Mouse (Mus musculus) ES-E14 (cell line): ENCODE results near the gene B020031M17Rik. TPM values are rescaled to one million over a fixed set of nuclear protein-coding genes. Genes with fewer than 3 reads are reported as not detected.
"Not testable (repeated sequence)": the region's sequence is repeated elsewhere in the genome, so short reads cannot be mapped to it uniquely, and the experiment has no call there.

Experiments
- DNase-seq: peaks from one replicate; pipeline ENCODE4 v3.0.0-alpha.2; 2013; ENCODE audit warnings: low read depth, low spot score
- H3K27ac ChIP-seq: 2 replicates; pipeline ENCODE4 v1.5.1; 2012; ENCODE audit warnings: low read depth, mild to moderate bottlenecking, low read length, moderate library complexity, mixed read lengths; ENCODE audit not compliant: poor library complexity, insufficient read depth, severe bottlenecking
- H3K36me3 ChIP-seq: 2 replicates; pipeline ENCODE4 v1.6.1; 2012; ENCODE audit warnings: mild to moderate bottlenecking, low read length, moderate library complexity, mixed read lengths; ENCODE audit not compliant: control insufficient read depth, poor library complexity, insufficient read depth, severe bottlenecking
- H3K4me1 ChIP-seq, 2 experiments: fragments of 150-350 bp in 1 of 2; sonication (generic) in 1 of 2; 2 replicates each; pipeline ENCODE4 v1.6.1; 2012; ENCODE audit warnings: low read length in 2 of 2, mild to moderate bottlenecking in 1 of 2, mixed read lengths in 1 of 2; ENCODE audit not compliant: control insufficient read depth in 2 of 2, insufficient read depth in 2 of 2, poor library complexity in 1 of 2
- H3K4me3 ChIP-seq, 2 experiments: fragments of 150-350 bp in 1 of 2; sonication (generic) in 1 of 2; 2 replicates each; pipeline ENCODE4 v1.5.1; 2012; ENCODE audit warnings: low read length in 2 of 2, low read depth in 1 of 2, mild to moderate bottlenecking in 1 of 2, mixed read lengths in 1 of 2; ENCODE audit not compliant: insufficient read depth in 1 of 2, poor library complexity in 1 of 2, severe bottlenecking in 1 of 2
- H3K9ac ChIP-seq: 2 replicates; pipeline ENCODE4 v1.6.1; 2012; ENCODE audit warnings: low read depth, mild to moderate bottlenecking, low read length, mixed read lengths; ENCODE audit not compliant: poor library complexity, insufficient read depth, severe bottlenecking
- H3K9me3 ChIP-seq: fragments of 150-350 bp; sonication (generic); 2 replicates; pipeline ENCODE4 v1.6.1; 2012; ENCODE audit warnings: low read depth, mild to moderate bottlenecking, low read length; ENCODE audit not compliant: control insufficient read depth, insufficient read depth
- in situ Hi-C, 2 experiments: fragments of 600-800 bp; cut with MboI; formaldehyde crosslinking; loops; one replicate each; pipeline ENCODE4 v1.15.1; 2025; ENCODE audit warnings: low sequenced_read_pairs in 2 of 2, inconsistent platforms in 1 of 2; ENCODE audit not compliant: unreplicated experiment in 2 of 2
- total RNA-seq: library from RNA; depleted of rRNA; stranded (reverse); fragments of 300-350 nt; gene quantifications from 2 replicates; pipeline ENCODE4 v1.2.3, GENCODE M21; 2012; rRNA removed

B020031M17Rik gene
- total RNA-seq = 7.9 and 14.1 TPM in 2 replicates

DNA sequence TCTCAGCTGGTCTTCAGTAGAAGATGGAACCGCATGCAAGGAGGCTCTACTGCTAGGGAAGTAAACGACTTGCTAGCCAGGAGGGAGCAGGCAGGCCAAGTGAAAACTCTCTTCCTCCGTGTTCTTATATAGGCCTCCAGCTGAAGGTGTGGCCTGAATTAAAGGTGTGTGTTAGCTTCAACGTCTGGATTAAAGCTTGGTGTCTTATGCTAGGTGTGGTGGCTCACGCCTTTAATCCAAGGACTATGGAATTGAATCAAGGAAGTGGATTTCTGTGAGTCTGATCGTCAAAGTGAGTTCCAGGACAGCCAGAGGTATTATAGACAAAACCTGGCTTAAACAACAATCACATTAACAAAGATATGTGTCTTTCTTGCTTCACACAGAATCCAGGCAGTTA, at the start of gene B020031M17Rik:
Gene B020031M17Rik, minus strand, starts transcription at position 101 of the 400 bp plus-strand sequence.
- H3K9me3 ChIP-seq, H3K27ac ChIP-seq, H3K36me3 ChIP-seq, DNase-seq, H3K9ac ChIP-seq, in situ Hi-C loops, H3K4me3 ChIP-seq, H3K4me1 ChIP-seq: not testable (repeated sequence)

DNA sequence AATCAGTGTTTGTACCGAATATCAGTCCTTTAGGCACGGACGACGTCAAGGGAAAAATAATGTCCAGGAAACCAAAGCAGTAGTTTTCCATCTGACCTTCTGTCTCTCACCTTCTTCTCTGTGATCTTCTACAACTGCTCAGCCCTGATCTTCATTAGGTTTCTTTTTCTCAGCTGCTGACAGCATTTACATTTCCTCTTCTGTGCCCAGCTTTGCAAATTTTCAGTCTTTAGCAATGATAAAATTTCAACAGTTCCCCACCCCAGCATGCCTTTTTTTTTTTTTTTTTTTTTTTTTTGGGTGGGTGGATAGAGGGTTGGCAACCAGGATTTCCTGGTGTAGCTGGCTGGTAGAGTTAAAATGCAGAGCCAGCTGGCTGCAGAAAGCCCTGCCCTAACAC, 48.6 kb upstream of the B020031M17Rik start:
- H3K4me1 ChIP-seq, DNase-seq, H3K9ac ChIP-seq, H3K9me3 ChIP-seq, in situ Hi-C loops, H3K36me3 ChIP-seq, H3K4me3 ChIP-seq, H3K27ac ChIP-seq: not testable (repeated sequence)

DNA sequence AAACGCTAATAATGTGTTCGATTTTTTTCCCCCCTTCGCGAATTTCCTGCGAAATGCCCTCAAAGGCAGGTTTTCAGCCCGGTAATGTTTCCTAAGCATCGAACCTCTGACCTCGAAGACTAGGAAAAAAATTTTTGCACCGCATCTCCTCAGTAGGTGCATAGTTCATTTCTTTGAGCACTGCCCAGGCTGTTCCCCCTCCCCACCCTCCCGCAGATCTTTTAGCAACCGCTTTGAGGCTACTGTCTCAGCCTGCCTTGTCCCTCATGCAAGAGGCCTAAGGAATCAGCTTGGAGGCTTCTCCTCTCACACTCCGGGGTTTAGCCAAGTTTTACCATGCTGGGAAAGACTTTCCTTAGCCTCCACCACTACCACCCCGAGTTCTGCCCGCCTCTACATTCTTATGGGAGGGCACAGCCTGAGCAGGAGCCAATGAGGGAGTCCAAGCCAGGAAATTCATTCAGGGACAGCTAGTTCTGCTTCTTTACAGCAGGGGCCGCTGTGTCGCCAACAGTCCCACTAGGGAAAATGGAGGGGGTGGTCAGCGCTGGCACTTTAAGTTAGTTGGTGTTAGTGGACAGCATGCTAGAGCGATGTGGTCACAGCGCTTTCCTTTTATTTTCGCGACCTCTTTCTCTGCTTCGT, 48.0 kb upstream of the B020031M17Rik start:
- DNase-seq = not testable (repeated sequence)

DNA sequence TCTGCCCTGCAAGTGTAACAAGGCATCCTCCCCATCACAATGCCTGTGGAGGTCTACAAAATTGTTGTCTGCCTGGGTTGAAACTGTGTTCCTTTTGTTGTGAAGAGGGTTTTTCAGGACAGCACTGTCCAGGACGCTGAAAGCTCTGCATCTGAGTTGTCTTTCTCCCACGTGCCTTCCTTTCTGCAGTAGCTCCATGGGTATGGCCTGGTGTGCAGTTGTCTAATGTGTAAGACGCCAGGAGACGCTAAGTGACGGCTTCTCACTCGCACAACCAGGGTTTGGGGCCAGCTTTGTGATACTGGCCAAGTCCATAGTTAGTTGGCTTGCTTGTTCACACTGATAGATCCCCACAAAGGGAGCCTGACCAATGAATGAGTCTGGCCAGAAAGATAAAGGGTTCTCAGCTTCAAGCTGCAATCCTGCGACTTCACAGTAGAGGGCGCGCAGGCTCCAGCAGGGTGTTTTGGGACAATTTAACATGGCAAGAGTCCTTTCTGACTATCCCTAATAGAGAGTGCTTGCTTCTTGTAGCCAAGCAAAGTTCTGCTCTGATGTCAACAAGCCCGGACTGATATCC, 41.4 kb upstream of the B020031M17Rik start:
- in situ Hi-C loops, H3K4me3 ChIP-seq, H3K27ac ChIP-seq, H3K9ac ChIP-seq, H3K36me3 ChIP-seq, H3K4me1 ChIP-seq, H3K9me3 ChIP-seq, DNase-seq: not testable (repeated sequence)

More for the DNA sequence above, 48.0 kb upstream of the B020031M17Rik start:
- H3K4me1 ChIP-seq, in situ Hi-C loops, H3K9ac ChIP-seq, H3K9me3 ChIP-seq, H3K27ac ChIP-seq, H3K36me3 ChIP-seq, H3K4me3 ChIP-seq: not testable (repeated sequence)

DNA sequence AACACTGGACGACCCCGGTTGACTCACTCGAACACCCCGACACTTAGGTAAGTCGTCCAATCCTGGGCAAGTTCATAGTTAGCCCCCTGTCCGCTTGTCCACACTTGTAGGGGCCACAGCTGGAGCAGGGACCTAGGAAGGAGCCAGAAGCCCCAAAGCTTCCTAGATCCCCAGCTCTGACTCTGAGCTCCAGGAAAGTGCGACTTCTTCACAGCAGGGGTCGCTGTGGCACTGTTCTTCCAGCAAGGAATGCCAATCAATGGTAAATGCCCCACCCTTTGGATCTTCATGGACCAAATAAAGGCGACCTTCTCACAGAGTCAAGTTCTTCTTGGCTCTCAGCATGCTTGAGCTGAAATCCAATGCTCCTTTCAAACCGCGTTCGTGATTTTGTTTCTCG, 40.7 kb upstream of the B020031M17Rik start:
- H3K36me3 ChIP-seq, DNase-seq, H3K9me3 ChIP-seq, H3K27ac ChIP-seq, H3K4me1 ChIP-seq, in situ Hi-C loops, H3K4me3 ChIP-seq, H3K9ac ChIP-seq: not testable (repeated sequence)

DNA sequence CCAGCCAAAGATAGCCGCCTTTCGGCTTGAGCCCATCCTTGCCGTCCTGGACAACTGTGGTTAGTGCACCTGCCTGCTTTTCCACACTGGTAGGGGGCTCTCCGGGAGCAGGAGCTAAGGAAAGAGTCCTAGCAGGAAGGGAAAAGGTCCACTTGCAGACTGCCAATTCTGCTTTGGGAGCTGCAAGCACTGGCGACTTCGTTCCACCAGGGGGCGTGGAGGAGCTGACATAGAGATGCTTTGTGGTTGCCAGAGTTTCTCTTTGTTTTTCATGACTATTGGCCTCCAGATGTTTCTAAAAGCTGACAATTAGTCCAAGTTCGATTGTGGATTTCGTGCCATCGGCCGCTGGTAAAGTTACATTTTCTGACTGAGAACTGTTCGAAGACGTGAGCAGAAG, 18.6 kb upstream of the B020031M17Rik start:
- H3K9ac ChIP-seq, H3K36me3 ChIP-seq, in situ Hi-C loops, H3K4me1 ChIP-seq, DNase-seq, H3K9me3 ChIP-seq, H3K4me3 ChIP-seq, H3K27ac ChIP-seq: not testable (repeated sequence)

DNA sequence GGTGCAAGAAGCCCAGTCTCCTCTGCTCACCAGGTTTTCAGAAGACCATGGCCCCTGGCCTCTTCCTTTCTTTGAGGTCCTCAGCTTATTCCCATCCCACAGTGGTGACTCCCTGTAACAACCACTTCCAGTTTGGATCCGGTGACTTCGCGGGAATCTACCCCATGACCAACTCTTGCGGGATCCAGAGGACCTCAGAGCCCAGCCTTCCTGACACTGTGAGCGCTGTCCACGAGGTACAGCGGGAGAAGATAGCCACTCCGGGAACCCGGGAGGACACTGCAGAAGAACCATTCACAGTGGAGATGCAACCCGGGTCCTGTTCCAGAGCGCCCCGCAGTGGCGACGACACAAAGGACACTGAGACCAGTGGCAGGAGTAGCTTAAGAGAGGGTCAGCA, 17.6 kb upstream of the B020031M17Rik start:
- H3K4me1 ChIP-seq, H3K4me3 ChIP-seq, DNase-seq, H3K36me3 ChIP-seq, H3K9me3 ChIP-seq, in situ Hi-C loops, H3K9ac ChIP-seq, H3K27ac ChIP-seq: not testable (repeated sequence)

DNA sequence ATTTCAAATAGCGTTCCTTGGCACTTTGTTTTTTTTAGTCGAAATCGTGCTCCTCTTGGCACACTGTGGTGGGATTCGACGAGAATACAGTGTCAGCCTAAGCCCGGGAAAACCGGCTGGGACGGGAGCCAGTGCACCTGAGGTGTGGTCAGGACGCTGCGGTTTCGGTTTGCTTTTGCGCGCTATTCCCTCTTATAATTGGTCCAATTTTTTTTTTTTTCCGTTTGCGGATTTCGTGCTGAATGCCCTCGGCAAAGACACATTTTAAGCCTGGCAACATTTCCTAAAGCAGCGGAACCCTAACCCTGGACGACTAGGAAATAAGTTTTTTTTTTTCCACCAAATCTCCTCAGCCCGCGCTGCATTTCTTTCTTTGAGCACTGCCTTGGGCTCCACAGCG, 15.4 kb upstream of the B020031M17Rik start:
- H3K4me3 ChIP-seq, in situ Hi-C loops, H3K9ac ChIP-seq, H3K27ac ChIP-seq, H3K36me3 ChIP-seq, H3K9me3 ChIP-seq, DNase-seq, H3K4me1 ChIP-seq: not testable (repeated sequence)
